Mouse (Mus musculus) MEL (cell line): ENCODE results near the gene Rtraf. TPM values are rescaled to one million over a fixed set of nuclear protein-coding genes. Genes with fewer than 3 reads are reported as not detected.
A peak's percentile ranks its signal among the peaks of the same experiment; 100 is the strongest.

Experiments
- DNase-seq: peaks from one replicate; pipeline ENCODE4 v3.0.0; 2011; ENCODE audit warnings: low read depth, low spot score
- H3K27ac ChIP-seq: 2 replicates; pipeline ENCODE4 v1.5.1; 2012; ENCODE audit warnings: low read depth, mild to moderate bottlenecking, control low read depth, low read length, moderate library complexity; ENCODE audit not compliant: control insufficient read depth
- H3K27me3 ChIP-seq, 2 experiments: fragments of 150-350 bp in 1 of 2; sonication (generic) in 1 of 2; 2 replicates each; pipeline ENCODE4 v1.6.1; 2012; ENCODE audit warnings: low read length in 2 of 2, mild to moderate bottlenecking in 2 of 2, improper control_type of control experiment in 1 of 2, moderate library complexity in 1 of 2; ENCODE audit not compliant: insufficient read depth in 2 of 2, control insufficient read depth in 1 of 2
- H3K36me3 ChIP-seq, 2 experiments: 2 replicates each; pipeline ENCODE4 v1.6.1; 2012 to 2014; ENCODE audit warnings: low read length in 2 of 2, improper control_type of control experiment in 1 of 2, inconsistent platforms in 1 of 2, mild to moderate bottlenecking in 1 of 2; ENCODE audit not compliant: insufficient read depth in 2 of 2, control insufficient read depth in 1 of 2
- H3K4me1 ChIP-seq, 2 experiments: fragments of 150-350 bp in 1 of 2; sonication (generic) in 1 of 2; 2 replicates each; pipeline ENCODE4 v1.6.1; 2012; ENCODE audit warnings: low read length in 2 of 2, improper control_type of control experiment in 1 of 2, mild to moderate bottlenecking in 1 of 2; ENCODE audit not compliant: insufficient read depth in 2 of 2, control insufficient read depth in 1 of 2
- H3K4me3 ChIP-seq, 2 experiments: fragments of 150-350 bp in 1 of 2; sonication (generic) in 1 of 2; 2 replicates each; pipeline ENCODE4 v1.5.1; 2012; ENCODE audit warnings: low read depth in 2 of 2, low read length in 2 of 2, mild to moderate bottlenecking in 2 of 2, moderate library complexity in 2 of 2, control low read depth in 1 of 2, improper control_type of control experiment in 1 of 2; ENCODE audit not compliant: control insufficient read depth in 1 of 2, insufficient read depth in 1 of 2
- H3K79me2 ChIP-seq: 2 replicates; pipeline ENCODE4 v1.6.1; 2012; ENCODE audit warnings: mild to moderate bottlenecking, low read length, moderate library complexity; ENCODE audit not compliant: control insufficient read depth, poor library complexity, insufficient read depth
- H3K9ac ChIP-seq: 2 replicates; pipeline ENCODE4 v1.6.1; 2012; ENCODE audit warnings: low read depth, mild to moderate bottlenecking, control low read depth, low read length, moderate library complexity; ENCODE audit not compliant: control insufficient read depth, poor library complexity, severe bottlenecking
- H3K9me3 ChIP-seq: fragments of 150-350 bp; sonication (generic); replicated peaks from 2 replicates; pipeline ENCODE4 v1.6.1; 2012; ENCODE audit warnings: mild to moderate bottlenecking, low read length, improper control_type of control experiment, moderate library complexity; ENCODE audit not compliant: insufficient read depth
- BHLHE40 ChIP-seq: IDR thresholded peaks from 2 replicates; pipeline ENCODE4 v1.6.1; 2012; ENCODE audit warnings: low read depth, mild to moderate bottlenecking, inconsistent platforms, low read length, improper control_type of control experiment, borderline replicate concordance
- CHD2 ChIP-seq: IDR thresholded peaks from 2 replicates; pipeline ENCODE4 v1.6.1; 2011; ENCODE audit warnings: low read length, improper control_type of control experiment
- CTCF ChIP-seq, 3 experiments: IDR thresholded peaks in 2 of 3; conservative IDR thresholded peaks in 1 of 3; 2 replicates each; pipeline ENCODE4 v1.5.1; 2011 to 2012; ENCODE audit warnings: low read length in 3 of 3, low read depth in 2 of 3, mild to moderate bottlenecking in 2 of 3, improper control_type of control experiment in 1 of 3, inconsistent platforms in 1 of 3, mixed read lengths in 1 of 3, moderate library complexity in 1 of 3; ENCODE audit not compliant: control insufficient read depth in 1 of 3, insufficient read depth in 1 of 3, poor library complexity in 1 of 3, severe bottlenecking in 1 of 3
- EP300 ChIP-seq, 2 experiments: IDR thresholded peaks; 2 replicates each; pipeline ENCODE4 v1.6.1; 2011; ENCODE audit warnings: improper control_type of control experiment in 2 of 2, low read length in 2 of 2, low read depth in 1 of 2, mild to moderate bottlenecking in 1 of 2
- ETS1 ChIP-seq: IDR thresholded peaks from 2 replicates; pipeline ENCODE4 v1.6.1; 2012; ENCODE audit warnings: low read depth, mild to moderate bottlenecking, inconsistent platforms, low read length, improper control_type of control experiment, moderate library complexity
- KAT2A ChIP-seq: conservative IDR thresholded peaks from 2 replicates; pipeline ENCODE4 v1.6.1; 2012; ENCODE audit warnings: low read depth, low read length, improper control_type of control experiment, inconsistent platforms
- MAFK ChIP-seq: IDR thresholded peaks from 2 replicates; pipeline ENCODE4 v1.6.1; 2011; ENCODE audit warnings: low read depth, mild to moderate bottlenecking, low read length, improper control_type of control experiment, borderline replicate concordance
- NELFE ChIP-seq: IDR thresholded peaks from 2 replicates; pipeline ENCODE4 v1.6.1; 2011; ENCODE audit warnings: low read depth, low read length, improper control_type of control experiment
- POLR2AphosphoS2 ChIP-seq: IDR thresholded peaks from 2 replicates; pipeline ENCODE4 v1.6.1; 2011; ENCODE audit warnings: low read length, improper control_type of control experiment
- POLR2AphosphoS5 ChIP-seq: IDR thresholded peaks from 2 replicates; pipeline ENCODE4 v1.6.1; 2012; ENCODE audit warnings: low read depth, borderline replicate concordance, mild to moderate bottlenecking, inconsistent platforms, low read length, moderate library complexity, mixed read lengths
- TAL1 ChIP-seq: IDR thresholded peaks from 2 replicates; pipeline ENCODE4 v1.6.1; 2012; ENCODE audit warnings: mild to moderate bottlenecking, inconsistent platforms, low read length, moderate library complexity, mixed read lengths
- TBP ChIP-seq: IDR thresholded peaks from 2 replicates; pipeline ENCODE4 v1.8.0; 2011; ENCODE audit warnings: low read depth, low read length, improper control_type of control experiment
- TCF12 ChIP-seq: IDR thresholded peaks from 2 replicates; pipeline ENCODE4 v1.6.1; 2014; ENCODE audit warnings: low read depth, mild to moderate bottlenecking, inconsistent platforms, low read length, improper control_type of control experiment, moderate library complexity
- UBTF ChIP-seq: IDR thresholded peaks from 2 replicates; pipeline ENCODE4 v1.6.1; 2012; ENCODE audit warnings: low read depth, mild to moderate bottlenecking, inconsistent platforms, low read length, improper control_type of control experiment, moderate library complexity, borderline replicate concordance; ENCODE audit not compliant: insufficient read depth
- USF1 ChIP-seq: IDR thresholded peaks from 2 replicates; pipeline ENCODE4 v1.6.1; 2014; ENCODE audit warnings: low read depth, mild to moderate bottlenecking, inconsistent platforms, low read length, improper control_type of control experiment, moderate library complexity
- polyA plus RNA-seq, 2 experiments: library from polyadenylated mRNA; stranded (reverse) in 1 of 2; unstranded in 1 of 2; fragments of >175 nt in 1 of 2; fragments of >200 nt in 1 of 2; gene quantifications; 2 replicates each; pipeline versions ENCODE4 v1.2.1 to v1.2.4; 2012; ENCODE audit warnings: low replicate concordance in 2 of 2, low read depth in 1 of 2; ENCODE audit not compliant: insufficient read length in 2 of 2, insufficient read depth in 1 of 2, missing spikeins in 1 of 2
- total RNA-seq: library from RNA; depleted of rRNA; stranded (reverse); fragments of 300-350 nt; gene quantifications from 2 replicates; pipeline ENCODE4 v1.2.3, GENCODE M21; 2012

Gene Rtraf
- total and polyA plus RNA-seq, 3 experiments: 90.4 to 117 TPM; not detected in 1

DNA sequence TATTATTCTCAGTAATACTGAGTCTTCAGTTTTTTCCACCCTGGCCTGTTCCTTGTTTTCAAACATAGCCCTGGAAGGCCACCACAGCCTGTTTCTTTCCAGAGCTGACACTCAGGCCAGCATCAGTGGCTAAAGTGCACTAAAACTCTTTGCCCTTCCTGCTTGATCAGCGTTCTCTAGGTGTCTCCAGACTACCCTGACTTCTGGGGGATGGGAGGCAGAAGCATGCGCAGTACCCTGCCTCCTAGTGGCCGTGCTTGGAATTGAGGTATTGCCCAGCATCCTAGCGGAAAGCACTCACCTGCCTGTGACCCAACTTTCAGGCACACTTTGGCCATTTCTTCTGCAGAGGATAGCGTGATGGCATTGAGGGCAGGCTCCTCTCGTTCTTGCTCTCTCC lies 46.7 kb downstream of the Rtraf start:
- Histone ChIP-seq H3K36me3 (no peaks in the 10 kb centered on the region), H3K79me2 (no peaks in the 10 kb centered on the region)
- no peak for TF ChIP-seq TAL1
- no peak for TF ChIP-seq TBP
- TF ChIP-seq POLR2AphosphoS2: no peak
- peak in 2 of 3 experiments; percentile 20 to 24; a peak in 3 of 6 replicates for TF ChIP-seq CTCF (IDR thresholded peaks at IDR 0.05 in 2 of 3, conservative IDR thresholded peaks at IDR 0.05 in 1 of 3; ENCODE audit: control insufficient read depth in 1 of 3, insufficient read depth in 1 of 3, low read depth in 2 of 3, low read length in 3 of 3, poor library complexity in 1 of 3, severe bottlenecking in 1 of 3)
- TF ChIP-seq, all 39 proteins: peak for 1
- Histone ChIP-seq H3K9ac (no peak overlapping the region), H3K4me3 (no peak overlapping the region), H3K9me3 (no peaks in the 10 kb centered on the region), H3K27me3 (no peaks in the 10 kb centered on the region), H3K4me1 (no peaks in the 10 kb centered on the region), H3K27ac (no peak overlapping the region)
- no peak for DNase-seq

DNA sequence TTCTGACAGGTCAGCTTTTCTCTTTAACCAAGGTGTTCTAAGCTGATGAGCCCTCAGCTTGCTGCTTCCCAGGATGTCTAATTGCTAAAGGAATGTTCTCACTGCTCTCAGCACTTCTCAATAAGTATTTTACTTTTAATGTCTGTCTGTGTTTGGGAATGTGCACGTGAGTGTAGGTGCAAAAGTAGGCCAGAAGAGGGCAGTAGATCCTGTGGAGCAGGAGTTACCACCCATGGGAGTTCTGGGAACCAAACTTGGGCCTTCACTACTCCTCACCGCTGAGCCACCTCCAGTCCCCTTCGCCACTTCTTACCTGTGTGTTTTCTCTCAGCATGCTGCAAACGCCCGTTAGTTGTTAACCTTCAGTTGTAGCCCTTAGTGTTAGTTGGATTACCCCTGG lies 47.4 kb downstream of the Rtraf start:
- Histone ChIP-seq H3K36me3 (no peaks in the 10 kb centered on the region), H3K9me3 (no peaks in the 10 kb centered on the region), H3K27me3 (no peaks in the 10 kb centered on the region), H3K4me1 (no peaks in the 10 kb centered on the region), H3K79me2 (no peaks in the 10 kb centered on the region), H3K4me3 (no peak overlapping the region), H3K27ac (no peak overlapping the region), H3K9ac (no peak overlapping the region)
- TF ChIP-seq EP300 (IDR thresholded peaks at IDR 0.05; ENCODE audit: low read depth in 1 of 2, low read length in 2 of 2) (no peak), CTCF (IDR thresholded peaks at IDR 0.05 in 2 of 3, conservative IDR thresholded peaks at IDR 0.05 in 1 of 3; ENCODE audit: control insufficient read depth in 1 of 3, insufficient read depth in 1 of 3, low read depth in 2 of 3, low read length in 3 of 3, poor library complexity in 1 of 3, severe bottlenecking in 1 of 3) (peak in 1 of 3 experiments; percentile 19; a peak in 1 of 6 replicates)
- no peak for DNase-seq

DNA sequence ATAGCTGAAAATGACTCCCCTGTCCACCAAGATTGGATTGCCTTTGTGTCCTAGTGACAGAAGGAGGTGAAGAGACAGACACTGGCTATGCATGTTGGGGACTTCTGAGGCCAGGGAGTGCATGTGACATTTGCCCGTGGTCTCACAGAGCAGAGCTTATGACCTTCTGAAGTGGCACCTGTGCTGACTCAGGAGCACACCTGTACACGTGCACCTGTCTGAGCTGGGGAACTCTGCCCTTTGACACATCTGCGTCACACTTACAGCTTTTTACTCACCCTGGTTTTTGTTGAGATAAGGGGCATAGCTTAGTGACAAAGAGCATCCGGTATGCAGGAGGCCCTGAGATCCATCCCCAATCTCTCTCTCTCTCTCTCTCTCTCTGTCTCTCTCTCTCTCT lies 48.1 kb downstream of the Rtraf start:
- H3K9ac ChIP-seq: no peak overlapping the region
- no peak for DNase-seq
- no peaks in the 10 kb centered on the region for H3K27me3 ChIP-seq
- TF ChIP-seq UBTF (no peak), BHLHE40 (no peak), USF1 (no peak), NELFE (no peak), TCF12 (no peak), MAFK (no peak), ETS1 (no peak), POLR2AphosphoS5 (no peak), KAT2A (no peak), CHD2 (no peak)
- H3K36me3 ChIP-seq: no peaks in the 10 kb centered on the region
- no peaks in the 10 kb centered on the region for H3K9me3 ChIP-seq
- no peak overlapping the region for H3K4me3 ChIP-seq
- no peaks in the 10 kb centered on the region for H3K4me1 ChIP-seq
- H3K27ac ChIP-seq: no peak overlapping the region
- H3K79me2 ChIP-seq: no peaks in the 10 kb centered on the region
